Mouse (Mus musculus) spleen, adult 2 months (tissue): ENCODE data around the gene Pdcd1lg2. TPM values are rescaled to one million over a fixed set of nuclear protein-coding genes. Genes with fewer than 3 reads are reported as not detected.
A peak's percentile ranks its signal among the peaks of the same experiment; 100 is the strongest.

Experiments used
- DNase-seq, 2 experiments: peaks; one replicate each; pipeline versions ENCODE4 v3.0.0 to v3.0.0-alpha.2; 2012 to 2021; ENCODE audit warnings: low spot score in 2 of 2, low read depth in 1 of 2
- H3K27ac ChIP-seq: fragments of 200-500 bp; 2 replicates; pipeline ENCODE4 v1.5.1; 2012; ENCODE audit warnings: low read length, inconsistent platforms; ENCODE audit not compliant: insufficient read depth
- H3K27me3 ChIP-seq: fragments of 200-500 bp; 2 replicates; pipeline ENCODE4 v1.6.1; 2012; ENCODE audit warnings: mild to moderate bottlenecking, moderate library complexity, low read length, inconsistent platforms; ENCODE audit not compliant: control insufficient read depth, insufficient read depth
- H3K36me3 ChIP-seq: fragments of 200-500 bp; 2 replicates; pipeline ENCODE4 v1.6.1; 2012; ENCODE audit warnings: mild to moderate bottlenecking, low read length, inconsistent platforms; ENCODE audit not compliant: control insufficient read depth, insufficient read depth
- H3K4me1 ChIP-seq: fragments of 200-500 bp; 2 replicates; pipeline ENCODE4 v1.6.1; 2011; ENCODE audit warnings: inconsistent platforms; ENCODE audit not compliant: control insufficient read depth, insufficient read depth, insufficient read length
- H3K4me3 ChIP-seq: fragments of 200-500 bp; 2 replicates; pipeline ENCODE4 v1.5.1; 2011; ENCODE audit warnings: mild to moderate bottlenecking, inconsistent platforms; ENCODE audit not compliant: insufficient read depth, insufficient read length; ENCODE audit errors: extremely low read depth
- CTCF ChIP-seq: fragments of 200-500 bp; IDR thresholded peaks from 2 replicates; pipeline ENCODE4 v1.5.1; 2011; ENCODE audit warnings: mild to moderate bottlenecking, inconsistent platforms; ENCODE audit not compliant: insufficient read depth, insufficient read length, insufficient replicate concordance; ENCODE audit errors: extremely low read depth
- POLR2A ChIP-seq: fragments of 200-500 bp; IDR thresholded peaks from 2 replicates; pipeline ENCODE4 v1.6.1; 2011; ENCODE audit warnings: low read depth, low read length, inconsistent platforms
- WGBS: fragments of 180-500 bp; shearing (Covaris S2); methylation state at CpG from one replicate; pipeline ENCODE4 v1.1.7; 2018; 5-methylcytosine and 5-hydroxymethylcytosine counted together
- polyA plus RNA-seq: library from polyadenylated mRNA; depleted of rRNA; stranded (reverse); fragments of >200 nt; gene quantifications from 2 replicates; pipeline ENCODE4 v1.2.3, GENCODE M21; 2012

Pdcd1lg2 gene
- polyA plus RNA-seq, 1 experiment = 1.0 TPM

GRCm38 (mm10) chr19:29383368-29383767 lies 27.4 kb upstream of the Pdcd1lg2 start:
- peak overlapping the region; percentile 46; the same call in 1 of the 2 replicates for H3K27ac ChIP-seq
- peaks cover 47% of the 10 kb centered on the region for H3K36me3 ChIP-seq
- WGBS = 74% methylated on average over 5 of the region's 5 CpGs

DNA sequence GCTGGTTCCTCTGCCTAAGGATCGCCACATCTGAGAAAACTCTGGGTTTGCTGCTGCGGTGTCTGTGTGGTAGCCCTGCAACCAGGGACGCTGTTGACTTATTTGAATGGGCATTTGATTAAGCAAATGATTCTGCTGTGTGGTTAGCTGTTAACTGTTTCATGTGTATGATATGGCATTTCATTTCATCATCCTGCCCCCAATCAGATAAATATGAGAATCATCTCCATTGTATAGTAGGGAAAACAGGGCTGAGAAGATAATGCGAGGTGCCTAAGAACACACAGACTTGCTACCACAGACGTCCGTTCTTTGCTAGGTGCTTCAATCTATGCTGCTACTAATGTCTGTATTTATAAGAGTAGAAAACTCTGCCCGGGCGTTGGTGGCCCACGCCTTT lies 26.3 kb upstream of the Pdcd1lg2 start:
- DNase-seq = no peak
- H3K27ac ChIP-seq = no peak overlapping the region
- 79% methylated on average over 9 of the region's 9 CpGs for WGBS
- peaks cover 3% of the 10 kb centered on the region for H3K4me1 ChIP-seq
- H3K4me3 ChIP-seq = no peak overlapping the region
- no peak for TF ChIP-seq POLR2A
- TF ChIP-seq CTCF = no peak
- peaks cover 44% of the 10 kb centered on the region for H3K36me3 ChIP-seq
- no peaks in the 10 kb centered on the region for H3K27me3 ChIP-seq

More at GRCm38 (mm10) chr19:29383368-29383767, 27.4 kb upstream of the Pdcd1lg2 start:
- Histone ChIP-seq H3K4me3 (no peak overlapping the region), H3K27me3 (no peaks in the 10 kb centered on the region), H3K4me1 (peaks cover 3% of the 10 kb centered on the region)
- no peak for DNase-seq
- no peak for TF ChIP-seq CTCF
- TF ChIP-seq POLR2A = no peak

GRCm38 (mm10) chr19:29384994-29385393 lies 25.7 kb upstream of the Pdcd1lg2 start:
- H3K27ac ChIP-seq = no peak overlapping the region
- no peak for TF ChIP-seq CTCF
- no peak for TF ChIP-seq POLR2A
- no peak for DNase-seq
- 68% methylated on average over 6 of the region's 6 CpGs for WGBS
- peaks cover 43% of the 10 kb centered on the region for H3K36me3 ChIP-seq
- H3K27me3 ChIP-seq = no peaks in the 10 kb centered on the region
- H3K4me1 ChIP-seq = peaks cover 3% of the 10 kb centered on the region
- H3K4me3 ChIP-seq = no peak overlapping the region

- Histone ChIP-seq H3K4me1 (peaks cover 3% of the 10 kb centered on the region), H3K36me3 (peaks cover 40% of the 10 kb centered on the region), H3K4me3 (no peak overlapping the region), H3K27me3 (no peaks in the 10 kb centered on the region), H3K27ac (no peak overlapping the region)
- WGBS = 92% methylated on average over 4 of the region's 4 CpGs
- TF ChIP-seq CTCF (no peak), POLR2A (no peak)
- DNase-seq = no peak
Observed at GRCm38 (mm10) chr19:29385822-29386221, 24.9 kb upstream of the Pdcd1lg2 start.

DNA sequence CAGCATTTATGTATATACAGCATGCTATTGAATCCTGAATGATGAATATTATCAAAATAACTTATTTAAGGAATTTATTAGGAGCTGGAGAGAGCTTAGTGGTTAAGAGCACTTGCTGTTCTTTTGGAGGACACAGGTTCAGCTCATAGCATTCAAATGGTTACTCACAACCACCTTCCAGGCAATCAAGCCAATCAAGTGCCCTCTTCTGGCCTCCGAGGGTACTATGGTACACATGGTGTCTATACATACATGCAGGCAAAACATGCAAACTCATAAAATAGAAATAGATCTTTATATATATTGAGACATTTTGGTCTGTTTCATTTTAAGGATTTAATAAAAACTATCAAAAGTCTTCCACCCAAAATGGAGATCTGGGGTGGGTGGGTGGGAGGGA lies 21.9 kb upstream of the Pdcd1lg2 start:
- Histone ChIP-seq H3K27me3 (no peaks in the 10 kb centered on the region), H3K36me3 (peaks cover 18% of the 10 kb centered on the region), H3K4me1 (peaks cover 2% of the 10 kb centered on the region; the same call in 1 of the 2 replicates), H3K27ac (no peak overlapping the region), H3K4me3 (no peak overlapping the region)
- no peak for DNase-seq
- TF ChIP-seq CTCF (no peak), POLR2A (no peak)
- 93% methylated on average over 1 of the region's 1 CpGs for WGBS

DNA sequence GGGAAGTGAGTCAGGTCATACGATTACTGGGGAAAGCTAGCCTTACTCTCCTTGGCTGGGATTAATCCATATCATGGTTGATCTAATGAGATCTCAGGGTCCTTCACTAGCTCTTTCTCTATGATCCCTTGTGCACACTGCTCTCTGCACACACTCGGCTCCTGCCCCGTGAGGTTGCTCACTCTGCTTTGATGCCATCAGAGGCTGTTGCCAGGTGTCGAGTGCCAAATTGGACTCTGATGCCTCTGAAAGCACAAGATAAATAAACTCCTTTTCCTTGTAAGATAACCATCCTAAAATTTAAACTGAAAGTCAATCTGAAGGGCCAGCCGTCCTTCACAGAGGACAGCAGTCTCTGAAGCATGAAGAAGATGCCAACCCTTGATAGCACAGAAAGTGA lies 20.2 kb upstream of the Pdcd1lg2 start:
- no peak for DNase-seq
- TF ChIP-seq POLR2A = no peak
- TF ChIP-seq CTCF = no peak
- Histone ChIP-seq H3K27me3 (no peaks in the 10 kb centered on the region), H3K27ac (no peak overlapping the region), H3K36me3 (peaks cover 9% of the 10 kb centered on the region), H3K4me1 (peaks cover 2% of the 10 kb centered on the region; the same call in 1 of the 2 replicates), H3K4me3 (no peak overlapping the region)
- WGBS = 86% methylated on average over 5 of the region's 5 CpGs

DNA sequence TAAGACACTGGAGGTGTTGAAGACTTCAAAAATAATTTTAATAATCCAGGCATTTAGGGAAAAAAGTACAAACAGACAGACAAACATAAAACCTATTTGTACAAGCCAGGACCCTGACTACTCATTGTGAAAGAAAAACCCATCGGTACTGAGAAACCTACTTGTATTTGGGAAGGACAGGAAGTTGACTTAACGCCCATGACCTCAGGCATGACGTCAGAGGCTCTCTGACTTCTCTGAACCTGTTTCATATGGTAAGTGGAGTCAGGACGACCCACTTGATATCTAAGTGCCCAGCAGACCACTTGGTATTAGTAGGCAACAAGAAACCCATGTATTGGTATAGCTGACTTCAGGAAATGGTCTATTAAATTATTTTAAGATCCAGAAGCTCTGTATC lies 19.4 kb upstream of the Pdcd1lg2 start:
- no peak for DNase-seq
- H3K27ac ChIP-seq = no peak overlapping the region
- 41% methylated on average over 4 of the region's 4 CpGs for WGBS
- H3K36me3 ChIP-seq = peaks cover 9% of the 10 kb centered on the region
- no peak for TF ChIP-seq CTCF
- TF ChIP-seq POLR2A = no peak
- no peaks in the 10 kb centered on the region for H3K27me3 ChIP-seq
- H3K4me1 ChIP-seq = peaks cover 2% of the 10 kb centered on the region; the same call in 1 of the 2 replicates
- no peak overlapping the region for H3K4me3 ChIP-seq
